Mouse (Mus musculus): ENCODE measurements around the gene Tcf25. TPM values are rescaled to one million over a fixed set of nuclear protein-coding genes. Genes with fewer than 3 reads are reported as not detected.

Gene Tcf25
- total RNA-seq, 2 experiments from 2014 or later, result 485 to 539 TPM

DNA sequence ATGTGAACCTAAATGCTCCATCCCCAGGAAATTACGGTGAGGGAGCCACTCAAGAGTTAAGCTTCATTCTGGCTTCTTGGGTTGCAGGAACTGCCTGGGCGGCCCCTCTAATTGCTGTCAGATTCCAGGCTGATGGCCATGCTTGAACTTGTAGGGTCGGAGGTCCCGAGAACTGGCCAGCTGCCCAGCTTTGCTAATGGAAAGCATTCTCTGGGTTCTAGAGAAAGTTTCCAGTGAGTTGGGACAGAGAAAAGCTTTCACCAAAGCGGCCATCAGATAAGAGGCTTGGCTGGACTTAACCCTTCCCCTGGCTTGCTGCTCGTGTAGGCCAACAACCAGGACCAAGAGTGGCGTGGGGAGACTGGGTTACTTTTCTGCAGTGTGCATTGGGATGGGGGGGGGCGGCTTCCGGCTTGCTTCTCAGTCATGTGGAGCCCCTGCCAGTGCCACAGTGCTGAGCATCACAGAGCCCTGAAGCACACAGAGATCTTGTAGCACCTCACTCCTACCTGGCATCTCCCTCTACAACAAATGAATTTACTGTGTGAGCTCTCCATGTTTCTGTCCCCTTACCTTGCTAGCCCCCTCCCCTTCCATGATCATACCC, 25.2 kb upstream of the Tcf25 start:
- peak in 1 of 2 experiments; percentile 33 for DNase-seq (ENCODE audit: extremely low spot score in 1 of 2, low spot score in 1 of 2)

DNA sequence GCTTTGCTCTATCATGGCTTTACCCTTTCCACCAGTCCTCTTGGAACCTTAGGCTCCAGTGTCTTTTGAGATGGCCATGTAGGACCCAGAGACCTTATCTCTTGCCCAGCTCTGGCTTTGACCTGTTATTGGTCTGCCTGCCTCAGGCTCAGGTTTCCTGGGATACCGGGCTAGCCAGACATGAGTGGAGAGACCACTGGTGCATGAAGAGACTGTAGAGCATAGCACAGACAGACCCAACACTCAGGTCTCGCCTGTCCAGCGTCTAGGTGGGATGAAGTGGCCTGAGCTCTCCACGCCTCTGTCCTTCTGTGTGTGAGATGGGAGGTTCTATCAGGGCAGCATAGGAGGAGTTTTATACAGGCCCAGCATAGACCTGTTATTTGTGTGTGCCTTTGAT, 24.5 kb upstream of the Tcf25 start:
- DNase-seq (ENCODE audit: extremely low spot score in 1 of 2, low spot score in 1 of 2), result no peak

DNA sequence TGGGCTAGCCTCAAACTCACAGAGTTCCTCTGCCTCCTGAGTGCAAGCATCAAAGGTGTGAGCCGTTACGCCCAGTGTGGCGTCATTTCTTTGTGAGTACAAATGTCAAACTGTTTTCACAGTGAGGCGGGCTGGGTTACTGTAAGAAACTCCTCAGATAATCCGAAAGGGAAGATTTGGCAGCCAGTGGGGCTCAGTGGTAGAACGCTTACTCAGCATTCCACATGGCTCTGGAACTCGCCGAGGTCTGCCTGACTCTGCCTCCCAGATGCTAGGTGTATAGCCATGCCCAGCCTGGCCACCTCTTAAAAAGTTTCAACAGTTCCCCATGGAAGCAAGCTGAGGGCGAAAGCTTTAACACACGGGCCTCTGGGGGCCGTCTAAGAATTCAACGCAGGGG, 21.4 kb upstream of the Tcf25 start:
- DNase-seq (ENCODE audit: extremely low spot score in 1 of 2, low spot score in 1 of 2), result no peak

DNA sequence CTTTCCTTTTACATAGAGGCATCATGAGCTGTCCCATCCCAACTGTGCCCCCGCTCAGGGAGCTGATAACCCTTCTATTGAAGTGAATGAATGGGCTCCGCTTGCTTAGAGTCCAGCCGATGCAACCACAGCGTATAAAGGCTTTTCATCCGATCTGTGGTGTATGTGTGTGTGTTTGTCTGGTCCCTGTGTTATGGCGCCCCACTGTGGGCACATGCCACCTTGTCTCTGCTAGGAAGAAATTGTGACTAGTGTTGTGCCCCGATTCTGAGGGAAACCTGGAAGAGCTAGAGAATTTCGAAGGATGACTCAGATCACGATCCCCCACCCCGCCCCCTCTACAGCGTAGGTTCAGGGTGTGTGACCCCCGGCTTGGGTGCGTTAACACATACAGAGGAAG, 20.8 kb upstream of the Tcf25 start:
- peak in 1 of 2 experiments; percentile 56 for DNase-seq (ENCODE audit: extremely low spot score in 1 of 2, low spot score in 1 of 2)

DNA sequence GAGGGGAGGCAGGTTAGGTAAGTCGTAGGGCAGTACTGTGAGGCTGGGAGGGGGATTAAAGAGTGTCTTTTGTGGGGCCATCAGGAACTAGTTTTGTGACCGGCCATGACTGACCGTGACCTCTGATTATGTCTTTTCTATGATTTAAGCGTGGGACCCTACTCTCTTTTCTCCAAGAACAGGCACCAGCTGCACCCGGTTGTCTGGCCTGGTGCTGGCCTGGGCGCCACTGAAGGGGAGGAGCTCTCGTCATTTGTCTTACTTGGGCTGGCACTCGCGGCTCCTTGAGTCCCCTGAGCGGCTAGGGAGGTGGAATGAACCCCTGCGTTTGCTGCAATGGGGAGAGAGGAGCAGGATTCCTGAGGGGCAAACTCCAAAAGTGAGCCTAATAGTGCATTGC, 20.3 kb upstream of the Tcf25 start:
- no peak for DNase-seq (ENCODE audit: extremely low spot score in 1 of 2, low spot score in 1 of 2)

DNA sequence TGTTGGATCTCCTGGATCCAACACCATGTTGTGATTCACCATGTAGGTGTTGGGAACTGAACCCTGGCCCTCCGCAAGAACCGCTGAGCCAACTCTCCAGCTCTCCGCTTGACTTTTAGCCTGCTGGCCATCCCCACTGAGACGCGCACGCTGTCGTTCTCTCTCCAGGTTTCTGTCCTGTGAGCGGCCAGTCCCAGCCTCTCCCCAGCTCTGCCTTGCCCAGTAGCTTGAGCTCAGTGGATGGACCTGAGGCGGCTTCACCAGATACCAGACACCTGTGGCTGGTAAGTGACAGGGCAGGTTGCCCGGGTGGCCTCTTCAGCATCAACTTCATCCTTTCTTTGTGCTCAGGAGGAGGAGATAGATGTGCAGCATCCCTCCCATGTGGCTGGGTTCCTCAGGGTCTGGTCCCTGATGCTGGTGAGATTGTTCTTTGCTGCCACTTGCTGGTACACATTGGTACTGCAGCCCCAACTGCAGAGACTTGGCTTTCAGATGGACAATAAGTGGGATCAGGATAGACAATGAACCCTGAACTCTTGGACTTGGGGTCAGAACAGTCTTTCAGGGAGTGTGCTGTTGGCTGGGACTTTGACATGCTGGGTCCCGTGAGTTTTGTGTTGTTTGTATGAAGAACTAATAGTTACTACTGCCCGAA, 12.3 kb upstream of the Tcf25 start:
- peak; percentile 80 to 97 for DNase-seq (ENCODE audit: extremely low spot score in 1 of 2, low spot score in 1 of 2)

DNA sequence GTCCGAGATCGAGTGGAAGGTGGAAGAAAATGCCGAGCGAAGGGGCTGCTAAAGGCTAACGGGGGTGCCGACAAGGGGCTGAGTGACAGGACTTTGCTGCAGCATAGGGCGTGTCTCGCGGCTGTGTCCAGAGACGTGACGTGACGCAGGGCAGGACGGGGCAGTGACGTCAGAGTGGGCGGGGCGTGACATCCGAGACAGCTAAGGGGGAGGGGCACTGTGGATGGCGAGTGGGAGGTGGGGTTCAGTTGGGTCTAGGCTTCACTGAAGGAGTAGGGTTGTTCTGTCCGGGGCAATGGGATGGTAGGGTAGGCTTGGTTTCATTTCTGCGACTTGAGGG, 656 bp downstream of the Tcf25 start:
- peak; percentile 87 to 94 for DNase-seq (ENCODE audit: extremely low spot score in 1 of 2, low spot score in 1 of 2)

DNA sequence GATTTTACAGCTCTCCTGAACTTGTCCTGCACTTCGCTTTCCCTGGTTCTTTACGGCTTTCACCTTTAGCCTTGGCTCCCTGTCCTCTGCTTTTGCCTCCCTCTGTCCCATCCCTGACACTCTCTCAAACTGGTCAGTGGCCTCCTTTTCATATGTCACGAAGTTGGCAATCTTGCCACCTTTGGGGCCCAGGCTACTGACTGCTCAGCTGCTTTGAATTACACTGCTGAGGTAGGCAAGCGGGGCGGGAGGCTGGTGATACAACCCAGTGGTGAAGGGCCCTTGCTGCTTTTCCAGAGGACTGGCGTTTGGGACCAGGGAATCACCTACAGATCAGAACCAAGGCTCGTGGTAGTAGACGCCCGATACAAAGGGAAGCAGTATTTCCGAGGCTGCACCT, 2.1 kb downstream of the Tcf25 start:
- no peak for DNase-seq (ENCODE audit: extremely low spot score in 1 of 2, low spot score in 1 of 2)

DNA sequence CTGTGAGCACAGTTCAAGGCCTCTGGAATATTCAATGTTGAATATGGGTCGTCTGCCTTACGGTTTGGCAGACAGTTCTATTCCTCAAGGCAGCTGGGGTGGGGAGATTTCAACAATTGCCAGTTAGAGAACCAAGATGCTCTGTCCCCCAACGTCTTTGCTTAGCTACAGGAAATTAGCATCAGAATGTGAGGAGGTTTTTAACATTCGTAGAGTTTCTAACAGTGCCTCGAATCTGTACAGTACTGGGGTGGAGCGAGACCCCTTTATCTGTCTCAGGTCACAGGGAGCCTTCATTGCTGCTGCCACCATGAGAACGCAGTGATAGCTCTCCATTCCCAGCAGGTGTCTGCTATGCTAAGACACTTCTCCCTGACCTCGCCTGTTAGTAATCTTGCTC, 2.6 kb downstream of the Tcf25 start:
- DNase-seq (ENCODE audit: extremely low spot score in 1 of 2, low spot score in 1 of 2), result no peak

DNA sequence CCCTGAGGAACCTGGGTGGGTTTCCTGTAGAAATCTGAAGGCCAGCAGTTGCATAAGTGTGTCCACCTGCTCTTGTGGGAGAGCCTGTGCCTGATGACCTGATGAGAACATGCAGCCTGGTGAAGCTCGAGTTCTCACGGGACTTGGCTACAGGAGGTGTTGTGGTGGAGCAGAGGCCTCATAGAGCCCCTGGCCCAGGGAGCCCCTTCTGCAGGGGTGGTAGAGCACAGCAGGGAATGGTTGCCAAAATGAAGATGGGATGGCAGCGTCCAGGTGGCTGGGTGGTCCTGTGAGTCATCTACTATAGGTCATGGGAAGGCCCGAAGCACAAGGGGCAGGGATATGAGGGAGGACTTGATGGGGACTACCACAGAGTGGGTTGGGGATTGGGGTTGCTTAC, 8.2 kb downstream of the Tcf25 start:
- DNase-seq (ENCODE audit: extremely low spot score in 1 of 2, low spot score in 1 of 2), result no peak

DNA sequence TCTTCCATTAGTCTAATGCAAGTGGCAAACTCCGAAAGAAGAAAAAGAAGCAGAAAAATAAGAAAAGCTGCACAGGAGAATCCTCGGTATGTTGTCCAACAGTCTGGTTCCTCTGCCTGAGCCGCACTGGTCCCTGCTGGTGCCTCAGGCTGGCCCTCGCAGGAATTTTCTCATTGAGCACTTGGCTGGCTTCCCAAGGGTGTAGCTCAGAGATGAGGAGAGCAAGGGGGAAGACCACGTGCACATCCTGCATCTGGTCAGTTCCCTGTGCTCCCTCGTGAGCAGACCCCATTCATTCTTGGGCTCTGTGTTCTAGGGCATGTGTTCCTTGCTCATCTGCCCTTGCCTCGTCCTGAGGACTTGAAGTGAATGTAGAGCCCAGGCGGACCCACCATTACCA, 9.0 kb downstream of the Tcf25 start:
- DNase-seq (ENCODE audit: extremely low spot score in 1 of 2, low spot score in 1 of 2), result no peak

DNA sequence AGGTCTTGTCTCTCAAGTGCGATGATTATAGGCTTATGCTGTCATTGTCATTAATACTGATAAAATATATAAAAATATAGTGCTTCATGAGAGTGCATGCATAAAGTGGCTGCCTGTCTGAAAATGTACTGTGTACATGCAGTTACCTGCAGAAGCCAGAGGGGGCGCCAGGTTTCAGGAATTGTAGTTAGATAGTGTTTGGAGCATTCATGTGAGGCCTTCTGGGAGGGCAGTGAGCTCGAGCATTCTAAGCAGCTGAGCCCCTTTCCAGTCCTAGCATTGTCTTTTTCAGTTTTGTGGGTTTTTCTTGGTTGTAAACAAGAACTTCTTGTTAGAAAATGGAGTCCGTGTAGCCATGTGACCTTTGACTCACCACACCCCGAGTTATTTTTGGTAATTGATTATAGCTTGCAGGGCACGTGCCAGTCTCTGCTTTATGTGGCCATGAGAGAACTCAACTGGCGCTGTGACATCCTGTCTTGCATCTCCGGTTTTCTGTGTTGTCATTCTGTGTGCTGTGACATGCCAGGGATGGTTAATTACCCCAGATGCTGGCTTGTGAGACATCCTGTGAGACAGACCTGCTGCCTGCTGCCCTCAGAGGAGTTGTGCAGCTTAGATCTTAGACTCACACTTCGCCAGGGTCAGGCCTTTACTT, 11.5 kb downstream of the Tcf25 start:
- DNase-seq (ENCODE audit: extremely low spot score in 1 of 2, low spot score in 1 of 2), result peak in 1 of 2 experiments; percentile 39

DNA sequence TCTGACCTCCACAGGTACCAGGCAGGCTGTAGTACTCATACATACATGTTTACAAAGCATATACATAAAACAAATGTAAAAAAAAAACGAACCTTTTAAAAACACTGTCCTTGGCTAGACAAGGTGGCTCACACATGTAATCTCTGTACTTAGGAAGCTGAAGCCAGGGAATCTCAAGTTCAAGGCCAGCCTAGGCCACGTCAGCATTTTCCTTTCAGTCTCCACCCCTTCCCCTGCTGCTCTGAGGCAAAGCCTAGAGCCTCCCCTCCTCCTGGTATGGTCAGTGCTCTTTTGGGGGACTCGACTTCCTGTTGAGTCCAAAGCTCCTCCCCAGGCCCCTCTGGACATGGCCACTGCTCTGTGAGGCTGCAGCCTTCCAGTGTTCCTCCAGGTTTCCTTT, 13.5 kb downstream of the Tcf25 start:
- DNase-seq (ENCODE audit: extremely low spot score in 1 of 2, low spot score in 1 of 2), result no peak

DNA sequence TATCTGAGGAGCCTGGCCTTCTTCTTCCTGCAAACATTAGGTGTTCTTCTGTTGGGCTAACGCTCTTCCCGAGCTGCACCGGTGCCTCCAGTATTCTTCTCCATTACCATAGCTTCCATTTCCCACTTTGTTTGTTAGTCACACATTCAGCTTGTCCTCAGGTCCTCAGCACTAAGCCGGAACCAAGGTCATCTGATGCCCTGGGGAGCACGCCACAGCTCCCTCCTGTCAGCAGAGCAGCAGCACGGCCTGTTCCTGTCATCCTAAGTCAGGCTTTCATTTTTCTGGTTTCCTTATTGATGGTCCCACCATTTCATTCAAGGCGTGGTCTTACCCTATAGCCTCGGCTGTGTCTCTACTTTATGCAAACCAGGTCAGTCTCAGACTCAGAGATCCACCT, 14.2 kb downstream of the Tcf25 start:
- no peak for DNase-seq (ENCODE audit: extremely low spot score in 1 of 2, low spot score in 1 of 2)

DNA sequence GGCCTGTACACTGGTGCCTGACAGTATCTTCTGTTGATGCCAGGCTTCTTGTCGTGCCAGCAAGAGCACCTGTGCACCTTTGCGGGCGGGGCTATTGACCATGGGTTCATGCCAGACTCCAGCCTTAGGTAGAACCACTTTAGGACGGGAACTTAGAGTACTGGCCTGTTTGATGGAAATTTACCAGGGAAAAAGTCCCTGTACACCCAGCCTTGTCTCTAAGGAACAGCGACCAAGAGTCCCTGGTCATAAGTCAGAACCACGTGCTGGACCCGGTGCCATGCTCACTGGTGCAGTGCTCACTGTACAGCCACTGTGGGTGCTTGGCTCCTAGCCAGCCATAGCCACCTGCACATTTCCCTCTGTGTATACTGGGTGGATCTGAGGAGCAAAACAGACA, 15.5 kb downstream of the Tcf25 start:
- no peak for DNase-seq (ENCODE audit: extremely low spot score in 1 of 2, low spot score in 1 of 2)

DNA sequence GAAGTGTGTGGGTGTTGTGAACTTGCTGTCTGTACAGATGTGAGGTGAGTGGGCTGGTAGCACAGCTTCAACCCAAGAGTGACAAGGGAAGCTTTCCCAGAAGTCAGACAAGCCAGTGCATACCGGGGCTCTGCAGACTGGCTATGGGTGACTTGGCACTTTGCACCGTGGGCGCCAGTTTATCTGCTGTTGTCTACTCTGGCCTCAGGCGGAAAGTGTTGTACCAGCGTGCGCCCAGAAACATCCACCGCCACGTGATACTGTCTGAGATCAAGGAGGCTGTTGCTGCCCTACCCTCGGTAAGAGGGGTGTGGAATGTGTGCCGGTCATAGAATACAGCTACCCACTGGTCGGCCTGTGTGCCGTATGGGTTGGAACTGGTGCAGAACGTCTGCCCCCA, 24.8 kb downstream of the Tcf25 start:
- DNase-seq (ENCODE audit: extremely low spot score in 1 of 2, low spot score in 1 of 2), result no peak

DNA sequence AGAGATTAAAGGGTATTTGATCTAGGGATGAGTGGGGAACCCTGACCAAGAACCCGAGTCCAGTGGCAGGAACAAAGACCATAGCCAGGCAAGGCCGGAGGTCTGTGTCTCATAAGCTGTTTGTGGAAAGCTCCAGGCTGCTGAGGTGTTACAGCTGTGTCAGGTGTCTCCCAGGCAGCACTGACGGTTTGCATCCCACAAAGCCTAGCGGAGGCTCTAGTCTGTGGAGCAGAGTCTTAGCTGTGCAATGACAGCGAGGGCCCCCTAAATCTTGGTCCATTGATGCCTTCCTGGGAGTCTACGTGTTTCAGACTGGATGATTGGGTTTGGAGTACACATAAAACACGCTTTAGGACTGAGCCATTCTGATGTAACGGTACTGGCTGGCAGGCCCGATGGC, 28.4 kb downstream of the Tcf25 start:
- DNase-seq (ENCODE audit: extremely low spot score in 1 of 2, low spot score in 1 of 2), result no peak

DNA sequence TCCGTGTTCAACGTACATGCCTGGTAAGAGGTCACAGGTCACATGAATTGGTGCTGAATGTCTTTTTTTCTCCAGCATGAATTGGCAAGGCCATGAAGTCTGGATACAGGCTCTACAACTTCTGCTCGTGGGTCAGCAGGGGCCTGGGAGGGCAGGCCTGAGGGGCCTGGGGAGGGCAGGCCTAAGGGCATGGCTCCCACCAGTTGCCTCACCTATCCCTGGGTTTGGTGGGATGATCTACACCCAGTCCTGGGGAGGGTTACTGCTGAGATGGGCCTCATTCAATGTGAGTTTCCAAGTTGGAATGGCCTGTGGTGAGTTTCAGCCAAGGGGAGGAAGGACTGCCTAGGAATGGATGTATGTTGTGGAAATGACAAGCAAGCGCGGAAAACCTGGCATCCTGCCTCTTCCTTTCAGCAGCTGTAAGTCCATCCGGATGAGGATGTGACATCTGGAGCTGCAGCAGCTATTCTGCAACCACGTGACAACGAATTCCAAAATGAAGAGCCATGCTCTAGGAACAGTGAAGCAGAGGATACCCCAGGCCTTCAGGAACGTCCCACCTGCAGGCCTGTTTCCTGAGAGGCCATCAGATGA, 29.3 kb downstream of the Tcf25 start:
- no peak for DNase-seq (ENCODE audit: extremely low spot score in 1 of 2, low spot score in 1 of 2)

DNA sequence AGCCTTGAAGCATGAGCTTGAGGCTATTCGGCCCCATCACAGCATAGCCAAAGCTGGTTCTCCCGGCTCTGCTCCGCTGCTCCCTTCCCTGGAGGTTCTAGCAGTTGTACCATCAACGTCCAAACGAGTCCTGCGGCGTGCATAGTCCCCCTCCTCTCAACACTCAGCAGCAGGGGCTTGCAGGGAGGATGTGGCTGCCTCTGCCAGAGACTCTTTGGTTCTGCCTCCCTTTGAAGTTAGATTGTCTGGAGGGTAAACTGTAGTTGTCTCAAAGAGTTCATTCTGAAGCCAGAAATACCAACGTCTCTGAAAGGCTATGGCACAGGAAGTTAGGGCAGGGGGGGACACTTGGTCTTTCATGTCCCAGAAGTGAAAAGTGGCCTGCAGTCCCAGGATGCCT, 31.0 kb downstream of the Tcf25 start:
- no peak for DNase-seq (ENCODE audit: extremely low spot score in 1 of 2, low spot score in 1 of 2)

DNA sequence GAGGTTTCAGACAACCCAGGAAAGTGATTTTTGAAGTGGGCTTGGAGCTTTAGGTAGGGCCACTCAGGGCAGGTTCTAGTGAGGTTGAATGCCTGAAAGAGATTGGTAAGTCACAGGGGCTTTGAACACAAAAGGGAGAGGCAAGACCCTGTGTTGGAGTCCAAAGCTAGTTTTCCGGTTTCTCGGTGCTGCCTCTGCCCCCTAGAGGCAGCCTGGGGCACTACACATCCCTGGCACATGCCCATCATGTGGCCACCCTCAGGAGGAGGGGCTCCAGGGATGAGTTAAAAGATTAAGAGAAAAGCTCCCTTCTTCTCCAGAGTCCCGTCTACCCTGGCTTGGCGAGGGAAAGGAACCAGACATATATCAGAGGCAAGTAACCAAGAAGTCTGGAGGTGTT, 33.2 kb downstream of the Tcf25 start, which contains the start of gene Mc1r:
Mc1r (plus strand) TSS at position 322 of the 400 bp plus-strand sequence.
- peak; percentile 63 to 76 for DNase-seq (ENCODE audit: extremely low spot score in 1 of 2, low spot score in 1 of 2)

DNA sequence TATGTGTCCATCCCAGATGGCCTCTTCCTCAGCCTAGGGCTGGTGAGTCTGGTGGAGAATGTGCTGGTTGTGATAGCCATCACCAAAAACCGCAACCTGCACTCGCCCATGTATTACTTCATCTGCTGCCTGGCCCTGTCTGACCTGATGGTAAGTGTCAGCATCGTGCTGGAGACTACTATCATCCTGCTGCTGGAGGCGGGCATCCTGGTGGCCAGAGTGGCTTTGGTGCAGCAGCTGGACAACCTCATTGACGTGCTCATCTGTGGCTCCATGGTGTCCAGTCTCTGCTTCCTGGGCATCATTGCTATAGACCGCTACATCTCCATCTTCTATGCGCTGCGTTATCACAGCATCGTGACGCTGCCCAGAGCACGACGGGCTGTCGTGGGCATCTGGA, 34.1 kb downstream of the Tcf25 start:
- no peak for DNase-seq (ENCODE audit: extremely low spot score in 1 of 2, low spot score in 1 of 2)
